Mouse (Mus musculus): ENCODE results near the gene Apobec2.

Apobec2 gene

DNA sequence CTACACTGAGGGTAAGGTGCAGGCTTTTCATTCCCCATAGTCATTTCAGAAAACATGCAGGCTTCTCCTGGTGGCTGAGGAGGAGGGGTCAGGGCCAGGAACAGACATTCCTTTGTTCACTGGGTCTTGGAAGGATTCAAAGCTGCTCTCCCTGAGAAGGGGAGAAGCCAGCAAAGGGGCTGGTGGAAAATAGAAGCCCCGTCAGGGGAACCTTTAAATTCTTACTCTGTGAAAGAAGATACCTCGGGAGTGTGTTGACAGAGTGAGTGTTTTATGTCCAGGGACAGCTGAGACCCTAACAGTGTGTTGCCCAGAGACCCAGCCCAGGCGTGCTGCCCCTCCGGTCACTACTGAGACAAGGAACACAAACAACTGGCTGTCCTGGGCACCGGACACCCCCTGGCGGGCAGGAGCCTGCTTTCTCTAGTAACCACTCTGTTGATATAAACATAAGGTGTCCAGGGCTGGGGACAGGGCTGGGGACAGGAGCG is 4.7 kb upstream of the Apobec2 start:
- no peak for DNase-seq (ENCODE audit: low read depth)

- DNase-seq (ENCODE audit: low read depth): no peak
Measured at GRCm38 (mm10) chr17:48436487-48436886, 3.8 kb upstream of the Apobec2 start.

- DNase-seq (ENCODE audit: low read depth): no peak
Measured at GRCm38 (mm10) chr17:48434479-48434878, 1.7 kb upstream of the Apobec2 start.

GRCm38 (mm10) chr17:48433689-48434330 is 1.1 kb upstream of the Apobec2 start:
- no peak for DNase-seq (ENCODE audit: low read depth)

GRCm38 (mm10) chr17:48433006-48433655 is 401 bp upstream of the Apobec2 start:
- no peak for DNase-seq (ENCODE audit: low read depth)

DNA sequence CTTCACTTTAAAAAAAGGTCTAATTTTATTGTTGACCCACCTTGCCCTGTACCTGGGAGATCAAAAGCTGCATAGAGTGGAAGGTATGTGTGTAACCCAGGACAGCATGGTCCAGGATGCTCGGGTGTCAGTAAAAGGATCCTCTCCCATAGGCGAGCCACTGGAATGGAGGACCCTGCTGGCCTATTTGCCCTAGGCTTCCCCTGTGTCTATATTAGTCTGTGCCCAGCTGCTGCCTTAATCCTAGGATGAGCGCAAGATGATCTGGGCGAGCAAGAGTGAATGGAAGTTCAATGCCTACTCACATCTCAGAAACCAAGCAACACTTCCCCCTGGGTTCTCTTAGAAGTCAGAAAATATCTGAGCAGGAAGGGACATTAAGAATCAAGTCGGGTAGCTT is 1.7 kb downstream of the Apobec2 start:
- no peak for DNase-seq (ENCODE audit: low read depth)

DNA sequence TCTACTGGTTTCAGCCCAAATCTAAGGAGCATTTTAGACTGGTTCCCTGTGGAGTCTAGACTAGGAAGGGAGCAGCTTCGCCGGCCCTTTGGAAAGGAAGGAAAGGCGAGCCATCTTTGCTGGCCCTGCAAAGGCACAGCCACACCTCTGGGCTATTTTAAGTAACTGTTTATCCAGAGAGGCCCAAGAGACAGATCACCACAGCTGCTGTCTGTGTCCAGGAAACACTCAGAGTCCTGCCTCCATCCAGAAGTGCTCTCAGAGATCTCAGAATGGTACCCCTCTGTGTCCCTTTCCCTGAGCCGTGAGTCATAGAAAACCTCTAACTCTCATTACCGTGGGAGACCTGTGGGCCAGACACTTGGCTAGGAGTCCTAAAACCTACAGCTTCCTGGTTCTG is 2.3 kb downstream of the Apobec2 start:
- DNase-seq (ENCODE audit: low read depth): no peak

GRCm38 (mm10) chr17:48427852-48428530 is 4.7 kb downstream of the Apobec2 start:
- no peak for DNase-seq (ENCODE audit: low read depth)

DNA sequence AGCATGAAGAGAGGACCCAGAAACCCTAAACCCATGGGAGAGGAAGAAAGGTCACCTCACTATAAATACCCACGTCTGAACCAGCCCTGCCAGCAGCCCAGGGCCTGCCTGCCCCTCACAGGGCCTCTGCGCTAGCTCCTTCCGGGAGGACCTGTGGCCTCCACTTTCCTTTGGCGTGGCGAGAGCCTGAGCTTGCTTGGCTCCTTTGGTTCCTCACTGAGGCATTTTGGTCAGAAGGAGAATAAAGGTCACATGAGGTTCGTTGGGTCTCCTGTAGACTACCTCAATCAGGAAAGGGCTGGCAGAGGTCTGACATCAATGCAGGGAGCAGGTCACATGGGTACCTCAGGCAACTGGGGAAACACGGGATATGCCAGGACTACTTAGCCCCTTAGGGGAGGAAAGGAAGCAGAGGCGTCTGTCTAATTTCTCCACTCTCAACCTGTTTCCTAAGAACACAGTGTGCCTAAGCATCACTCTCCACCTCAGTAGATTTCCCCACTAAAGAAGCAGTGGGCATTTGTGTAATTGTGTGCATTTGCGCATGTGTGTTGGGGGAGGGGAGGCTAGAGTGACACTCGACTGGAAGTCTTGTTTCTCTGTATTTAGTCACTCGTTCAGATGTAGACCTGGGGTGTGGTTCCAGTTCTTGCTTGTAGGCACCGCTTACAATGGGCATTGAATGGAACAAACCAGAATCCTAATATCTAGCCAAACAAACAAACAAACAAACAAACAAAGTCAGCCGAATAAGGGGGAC is 5.6 kb downstream of the Apobec2 start:
- no peak for DNase-seq (ENCODE audit: low read depth)

GRCm38 (mm10) chr17:48425823-48426612 is 6.7 kb downstream of the Apobec2 start:
- DNase-seq (ENCODE audit: low read depth): no peak

DNA sequence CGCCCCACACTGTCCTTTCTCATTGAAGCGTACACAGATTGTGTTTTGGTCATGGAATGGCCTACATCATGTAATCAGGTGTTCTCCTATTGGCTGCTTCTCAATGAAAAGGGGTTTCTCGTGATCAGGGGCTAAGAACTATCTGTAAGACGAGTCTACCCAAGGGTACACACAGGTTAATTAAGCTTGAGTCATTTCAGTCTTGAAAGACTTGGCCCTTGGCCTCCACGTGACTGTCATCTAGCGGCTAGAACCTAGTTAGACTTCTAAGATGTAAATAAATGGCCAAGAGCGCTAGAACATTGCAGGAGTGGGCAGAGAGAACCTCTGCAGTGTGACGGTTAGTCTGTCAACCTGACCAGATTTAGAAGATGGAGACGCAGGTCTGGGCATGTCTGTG is 8.5 kb downstream of the Apobec2 start:
- no peak for DNase-seq (ENCODE audit: low read depth)

DNA sequence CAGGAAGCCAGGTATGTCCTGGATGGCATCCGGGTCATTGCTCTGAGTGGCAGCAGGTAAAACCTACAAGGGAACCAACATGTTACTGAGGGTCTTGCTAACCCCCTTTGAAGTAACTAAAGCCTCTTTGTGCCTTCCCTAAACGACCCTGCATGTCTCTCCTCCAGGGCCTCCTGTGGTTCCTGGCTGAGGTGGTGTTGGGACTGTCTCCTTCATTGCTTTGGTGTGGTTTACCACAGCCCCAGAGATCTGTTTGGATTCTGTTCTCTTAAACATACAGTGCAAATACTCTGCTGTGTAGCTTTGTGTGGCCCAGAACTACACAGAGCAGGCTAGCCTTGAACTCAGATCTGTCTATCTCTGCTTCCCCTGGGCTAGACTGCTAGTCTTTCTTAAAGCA is 13.2 kb downstream of the Apobec2 start:
- no peak for DNase-seq (ENCODE audit: low read depth)

- DNase-seq (ENCODE audit: low read depth): no peak
Measured at GRCm38 (mm10) chr17:48418781-48419180, 13.9 kb downstream of the Apobec2 start.

- DNase-seq (ENCODE audit: low read depth): no peak
Measured at GRCm38 (mm10) chr17:48418174-48418573, 14.6 kb downstream of the Apobec2 start.

GRCm38 (mm10) chr17:48417521-48417920 is 15.2 kb downstream of the Apobec2 start:
- no peak for DNase-seq (ENCODE audit: low read depth)

- DNase-seq (ENCODE audit: low read depth): no peak
Measured at GRCm38 (mm10) chr17:48416425-48417195, 16.1 kb downstream of the Apobec2 start.

- DNase-seq (ENCODE audit: low read depth): no peak
Measured at GRCm38 (mm10) chr17:48416011-48416410, 16.7 kb downstream of the Apobec2 start.

DNA sequence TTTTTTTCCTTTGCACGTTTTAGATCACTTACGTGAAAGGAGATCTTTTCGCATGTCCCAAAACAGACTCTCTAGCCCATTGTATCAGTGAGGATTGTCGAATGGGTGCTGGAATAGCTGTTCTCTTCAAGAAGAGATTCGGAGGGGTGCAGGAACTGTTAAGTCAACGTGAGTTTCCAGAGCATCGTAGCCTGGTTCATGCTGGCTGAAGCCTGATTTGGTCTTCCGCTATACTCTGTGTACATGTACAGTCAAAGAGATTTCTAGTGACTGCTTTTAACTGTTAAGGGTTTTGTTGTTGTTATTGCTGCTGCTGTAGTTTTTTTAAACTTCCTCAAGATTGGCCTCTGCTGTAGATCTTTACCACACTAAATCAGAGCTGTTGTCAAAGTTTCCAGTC is 21.5 kb downstream of the Apobec2 start:
- no peak for DNase-seq (ENCODE audit: low read depth)

- DNase-seq (ENCODE audit: low read depth): no peak
Measured at GRCm38 (mm10) chr17:48410299-48410785, 22.4 kb downstream of the Apobec2 start.

DNA sequence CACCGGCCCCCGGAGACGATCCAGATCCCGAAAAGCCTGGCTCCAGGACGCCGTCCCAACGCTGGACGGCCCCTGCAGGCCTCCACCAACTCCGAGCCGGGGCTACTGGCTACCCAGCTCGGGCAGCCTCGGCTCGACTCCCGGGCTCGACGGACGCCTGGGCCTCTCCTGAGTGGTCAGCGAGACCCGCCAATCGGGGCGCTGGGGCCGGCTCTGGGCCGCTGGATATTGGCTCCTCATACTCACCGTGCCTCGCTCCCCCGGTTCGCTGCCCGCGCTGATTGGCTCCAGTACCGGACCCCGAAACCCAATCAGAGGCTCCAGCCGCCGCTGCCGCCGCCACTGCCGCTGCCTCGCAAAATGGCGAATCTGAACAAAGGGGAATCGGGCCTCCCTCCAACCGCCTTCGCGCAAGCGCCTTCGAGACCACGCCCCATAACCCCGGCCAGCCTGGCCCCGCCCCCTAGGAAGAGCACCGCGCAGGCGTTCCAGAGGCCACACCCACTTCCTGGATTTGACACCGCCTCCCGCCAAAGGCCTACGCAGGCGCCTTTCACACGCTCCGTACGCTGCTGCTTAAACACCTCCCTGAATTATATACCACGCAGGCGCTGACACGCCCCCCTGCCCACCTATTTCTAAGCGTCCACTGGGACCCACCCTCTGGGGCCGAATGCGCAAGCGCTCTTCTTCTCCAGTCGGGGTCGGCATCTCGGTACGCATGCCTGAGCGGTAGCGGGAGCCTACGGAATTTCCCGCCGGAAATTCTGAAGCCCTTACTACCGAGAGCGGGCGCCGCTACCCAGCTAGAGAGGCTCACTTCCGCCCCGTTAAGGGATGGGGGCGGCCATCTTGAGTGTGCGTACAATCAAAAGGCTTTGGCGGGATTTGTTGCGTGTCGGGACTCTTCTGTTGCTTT is 23.1 kb downstream of the Apobec2 start, which contains the start of the genes Nfya and Oard1:
TSS of gene Nfya (minus strand) at position 527 of the 919 bp plus-strand sequence.
TSS of gene Oard1 (plus strand) at position 635 of the 919 bp plus-strand sequence.
- peak; percentile 100 for DNase-seq (ENCODE audit: low read depth)
